Mouse (Mus musculus) right cerebral cortex, postnatal 4 days (tissue): ENCODE results near the gene Ankfy1.
A peak's percentile ranks its signal among the peaks of the same experiment; 100 is the strongest.

ENCODE experiments used
- DNase-seq: peaks from one replicate; pipeline ENCODE4 v3.0.0-alpha.2; 2022

Gene Ankfy1

GRCm38 (mm10) chr11:72795455-72796295 lies 105.9 kb downstream of the Ankfy1 start, which contains the start of the genes Cyb5d2 and Zzef1:
Gene Cyb5d2, minus strand, starts transcription at chr11:72796142.
Gene Zzef1, plus strand, starts transcription at chr11:72796226.
- DNase-seq, result peak; percentile 87

GRCm38 (mm10) chr11:72796296-72796687 lies 106.5 kb downstream of the Ankfy1 start:
- DNase-seq, result no peak

- no peak for DNase-seq
These were observed 107.0 kb downstream of the Ankfy1 start for GRCm38 (mm10) chr11:72796773-72797338.

- no peak for DNase-seq
These were observed 108.3 kb downstream of the Ankfy1 start for GRCm38 (mm10) chr11:72798112-72798511.

- DNase-seq, result no peak
These were observed 111.4 kb downstream of the Ankfy1 start for GRCm38 (mm10) chr11:72801182-72801581.

- DNase-seq, result no peak
These were observed 113.2 kb downstream of the Ankfy1 start for GRCm38 (mm10) chr11:72803038-72803437.

- no peak for DNase-seq
These were observed 114.8 kb downstream of the Ankfy1 start for GRCm38 (mm10) chr11:72804586-72804985.

GRCm38 (mm10) chr11:72805232-72805631 lies 115.4 kb downstream of the Ankfy1 start:
- DNase-seq, result no peak

- DNase-seq, result no peak
These were observed 116.8 kb downstream of the Ankfy1 start for GRCm38 (mm10) chr11:72806556-72806955.

GRCm38 (mm10) chr11:72807992-72808391 lies 118.2 kb downstream of the Ankfy1 start:
- no peak for DNase-seq

- DNase-seq, result no peak
These were observed 123.9 kb downstream of the Ankfy1 start for GRCm38 (mm10) chr11:72813687-72814086.

- no peak for DNase-seq
These were observed 124.4 kb downstream of the Ankfy1 start for GRCm38 (mm10) chr11:72814188-72814587.

- no peak for DNase-seq
These were observed 127.1 kb downstream of the Ankfy1 start for GRCm38 (mm10) chr11:72816859-72817258.

- no peak for DNase-seq
These were observed 128.3 kb downstream of the Ankfy1 start for GRCm38 (mm10) chr11:72818067-72818466.

GRCm38 (mm10) chr11:72821041-72821440 lies 131.2 kb downstream of the Ankfy1 start:
- no peak for DNase-seq
